Mouse (Mus musculus): ENCODE measurements around the gene Abhd14a.

DNA sequence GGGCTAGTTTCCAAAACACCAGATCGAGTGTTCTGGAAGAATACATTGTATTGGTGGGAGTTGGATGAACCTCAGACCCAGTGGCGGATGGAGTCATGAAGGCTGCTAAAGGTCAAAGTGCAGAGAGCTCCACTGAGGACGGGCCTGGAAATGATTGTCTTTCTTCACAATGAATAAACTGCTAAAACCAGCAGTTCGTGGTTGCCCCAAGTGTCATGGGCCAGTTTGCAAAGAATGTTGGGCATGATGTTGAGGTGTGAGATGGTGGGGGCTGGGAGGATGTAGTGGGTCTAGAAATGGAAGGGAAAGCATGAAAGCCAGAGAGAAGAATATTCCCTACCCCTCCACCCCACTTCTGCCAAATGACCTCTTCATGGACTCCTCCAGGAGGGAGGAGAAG lies 2.6 kb downstream of the Abhd14a start:
- TF ChIP-seq CTCF (IDR thresholded peaks at IDR 0.05; ENCODE audit: low read depth) (no peak), EP300 (IDR thresholded peaks at IDR 0.05; ENCODE audit: low read depth) (no peak)

Data from liver, postnatal 0 days (tissue).